ENCODE assay signal across 18 mouse cellular contexts in the genomic region with DNA sequence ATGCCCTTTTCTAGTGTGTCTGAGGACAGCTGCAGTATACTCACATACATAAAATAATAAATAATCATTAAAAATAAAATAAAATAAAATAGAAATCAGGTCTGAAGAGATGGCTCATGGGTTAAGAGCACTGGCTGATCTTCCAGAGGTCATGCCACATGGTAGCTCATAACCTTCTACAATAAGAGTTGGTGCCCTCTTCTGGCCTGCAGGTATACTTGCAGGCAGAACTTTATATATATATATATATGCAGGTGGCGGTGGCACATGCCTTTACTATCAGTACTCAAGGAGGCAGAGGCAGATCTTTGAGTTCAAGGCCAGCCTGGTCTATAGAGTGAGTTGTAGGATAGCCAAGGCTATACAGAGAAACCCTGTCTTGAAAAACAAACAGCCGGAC. TPM values are rescaled to one million over a fixed set of nuclear protein-coding genes. Genes with fewer than 3 reads are reported as not detected.
A peak's percentile ranks its signal among the peaks of the same experiment; 100 is the strongest.
DNase-seq lines count a peak whose midpoint lies in the region; ATAC-seq and TF ChIP-seq lines count a peak whose summit lies in the region.
"Had no signal": no experiment of that assay in that cellular context is flagged by ENCODE, and none has a peak within 500 bp of the region (broad histone marks: within the 10 kb centered on the region; RNA-seq: fewer than 3 reads in every experiment).

No protein-coding gene starts in this region.

- peak; percentile 18 for TF ChIP-seq RAD21 in MEL (IDR thresholded peaks at IDR 0.05; ENCODE audit: low read depth, low read length)

- H3K27me3 ChIP-seq in heart, adult 2 months (ENCODE audit: control insufficient read depth, insufficient read depth, low read length): no peaks in the 10 kb centered on the region
- no peaks in the 10 kb centered on the region for H3K27me3 ChIP-seq in lung, postnatal 0 days (replicated peaks; ENCODE audit: insufficient read depth, low read length)
- H3K27me3 ChIP-seq in MEL (ENCODE audit: control insufficient read depth in 1 of 2, insufficient read depth in 2 of 2, low read length in 2 of 2): peaks cover 13 to 15% of the 10 kb centered on the region in 2 experiments
- H3K27me3 ChIP-seq: heart, embryonic 12.5 days had no signal

- no peak for TF ChIP-seq POLR2A in heart, adult 2 months (IDR thresholded peaks at IDR 0.05; ENCODE audit: insufficient read depth, low read depth, low read length)
- TF ChIP-seq POLR2A in MEL (IDR thresholded peaks at IDR 0.05; ENCODE audit: control insufficient read depth in 1 of 2, insufficient read depth in 1 of 2, low read depth in 1 of 2, low read length in 2 of 2, poor library complexity in 1 of 2): no peak

- no peak overlapping the region for H3K9ac ChIP-seq in heart, adult 2 months (ENCODE audit: low read depth, low read length)
- H3K9ac ChIP-seq in lung, postnatal 0 days (replicated peaks; ENCODE audit: low read depth): no peak overlapping the region
- no peak overlapping the region for H3K9ac ChIP-seq in MEL (ENCODE audit: control insufficient read depth, low read depth, low read length, poor library complexity, severe bottlenecking)
- H3K9ac ChIP-seq: heart, embryonic 12.5 days had no signal

- H3K36me3 ChIP-seq in heart, adult 2 months (ENCODE audit: control insufficient read depth, insufficient read depth, low read length): no peaks in the 10 kb centered on the region
- H3K36me3 ChIP-seq in lung, postnatal 0 days (ENCODE audit: insufficient read depth, low read length): no peaks in the 10 kb centered on the region
- no peaks in the 10 kb centered on the region for H3K36me3 ChIP-seq in MEL (ENCODE audit: control insufficient read depth in 1 of 2, insufficient read depth in 2 of 2, low read length in 2 of 2)
- H3K36me3 ChIP-seq: heart, embryonic 12.5 days; limb, embryonic 10.5 days had no signal

- intact Hi-C loops in heart, adult 2 months (cut with DNase I): no loop called here
- intact Hi-C loops in heart, postnatal 14 days (cut with DNase I): no loop called here

- no peak overlapping the region for H3K4me3 ChIP-seq in heart, adult 2 months
- no peak overlapping the region for H3K4me3 ChIP-seq in lung, postnatal 0 days (ENCODE audit: low read depth, low read length)
- H3K4me3 ChIP-seq in MEL (ENCODE audit: control insufficient read depth in 1 of 2, insufficient read depth in 1 of 2, low read depth in 2 of 2, low read length in 2 of 2): no peak overlapping the region
- H3K4me3 ChIP-seq: heart, embryonic 12.5 days; limb, embryonic 10.5 days had no signal

- no peaks in the 10 kb centered on the region for H3K4me1 ChIP-seq in heart, adult 2 months (ENCODE audit: control insufficient read depth, insufficient read depth, low read length)
- no peaks in the 10 kb centered on the region; the same call in 1 of the 2 replicates for H3K4me1 ChIP-seq in lung, postnatal 0 days (ENCODE audit: insufficient read depth, low read depth, low read length)
- 0 out of 4 replicates have a peak, but pooled peaks cover 0 to 3% of the 10 kb centered on the region in 2 experiments for H3K4me1 ChIP-seq in MEL (ENCODE audit: control insufficient read depth in 1 of 2, insufficient read depth in 2 of 2, low read length in 2 of 2)

- WGBS in heart, adult 2 months: 86% methylated on average over 2 of the region's 2 CpGs
- WGBS in lung, postnatal 0 days: 82% methylated on average over 2 of the region's 2 CpGs

- H3K79me2 ChIP-seq in heart, adult 2 months (replicated peaks; ENCODE audit: control insufficient read depth, insufficient read depth, low read length): no peaks in the 10 kb centered on the region
- no peaks in the 10 kb centered on the region for H3K79me2 ChIP-seq in MEL (ENCODE audit: control insufficient read depth, insufficient read depth, low read length, poor library complexity)

- DNase-seq in heart, adult 2 months: no peak
- DNase-seq in heart, postnatal 14 days: no peak
- peak; percentile 36 for DNase-seq in lung, postnatal 0 days (ENCODE audit: low spot score)
- no peak for DNase-seq in lung, postnatal 36 days
- DNase-seq in MEL (ENCODE audit: low read depth, low spot score): peak; percentile 68
- DNase-seq in naive thymus-derived CD4-positive, alpha-beta T cell, adult 2 months (ENCODE audit: low read depth): peak; percentile 56
- no peak for DNase-seq in retina, embryonic 14.5 days (ENCODE audit: low spot score)
- DNase-seq in adrenal gland, postnatal 36 days: no peak
- DNase-seq: cerebellum, adult 8-10 months; lung, adult 2 months; retina, postnatal 1 day had no signal

- H3K9me3 ChIP-seq in lung, postnatal 0 days (ENCODE audit: low read length): no peaks in the 10 kb centered on the region
- H3K9me3 ChIP-seq in MEL (replicated peaks; ENCODE audit: insufficient read depth, low read length): no peaks in the 10 kb centered on the region
- H3K9me3 ChIP-seq: heart, embryonic 12.5 days; limb, embryonic 10.5 days had no signal

- H3K4me2 ChIP-seq in lung, postnatal 0 days (replicated peaks; ENCODE audit: low read depth, low read length): no peak overlapping the region
- H3K4me2 ChIP-seq: heart, embryonic 12.5 days; midbrain, embryonic 11.5 days had no signal

- TF ChIP-seq EP300 in heart, adult 2 months (IDR thresholded peaks at IDR 0.05; ENCODE audit: insufficient read depth, low read depth, low read length): no peak
- no peak for TF ChIP-seq EP300 in lung, postnatal 0 days (IDR thresholded peaks at IDR 0.05)
- TF ChIP-seq EP300 in MEL (IDR thresholded peaks at IDR 0.05; ENCODE audit: low read depth in 1 of 2, low read length in 2 of 2): no peak

- no peak overlapping the region for H3K27ac ChIP-seq in heart, adult 2 months
- H3K27ac ChIP-seq in lung, postnatal 0 days (ENCODE audit: low read length): no peak overlapping the region
- H3K27ac ChIP-seq in MEL (ENCODE audit: control insufficient read depth, low read depth, low read length): no peak overlapping the region
- H3K27ac ChIP-seq: limb, embryonic 10.5 days had no signal

- ATAC-seq in lung, postnatal 0 days: no peak

- peak; percentile 50 for TF ChIP-seq CTCF in heart, adult 2 months (IDR thresholded peaks at IDR 0.05)
- peak; percentile 25 for TF ChIP-seq CTCF in lung, postnatal 0 days (IDR thresholded peaks at IDR 0.05)
- TF ChIP-seq CTCF in MEL (IDR thresholded peaks at IDR 0.05 in 2 of 3, conservative IDR thresholded peaks at IDR 0.05 in 1 of 3; ENCODE audit: control insufficient read depth in 1 of 3, insufficient read depth in 1 of 3, low read depth in 2 of 3, low read length in 3 of 3, poor library complexity in 1 of 3, severe bottlenecking in 1 of 3): peak; percentile 8 to 40 (median 15); a peak in 2 of 6 replicates

TF ChIP-seq in MEL, 35 proteins besides CTCF, POLR2A, EP300 and RAD21:
- peak; percentile 81 for TF ChIP-seq MYC (IDR thresholded peaks at IDR 0.05; ENCODE audit: low read depth, low read length)
- peak; percentile 39; the same call in 1 of the 2 replicates for TF ChIP-seq SMC3 (IDR thresholded peaks at IDR 0.05; ENCODE audit: low read depth, low read length)
- no peak for TF ChIP-seq TBP (IDR thresholded peaks at IDR 0.05; ENCODE audit: low read depth, low read length)
TF ChIP-seq in MEL: peak in this region for 2.

RNA-seq across cellular contexts. Expression of gene Scimp, which starts 13.8 kb away (rescaled TPM):
- under 1 TPM; 0.27 to 0.70 TPM for total RNA-seq in heart, adult 2 months (2021)
- polyA plus RNA-seq in heart, adult 2 months (2012; rRNA removed): 0.84 and 1.00 TPM in 2 replicates
- under 1 TPM; 0.29 to 0.55 TPM for total RNA-seq in heart, postnatal 14 days (2021)
- polyA plus RNA-seq in lung, postnatal 0 days (2015; fragmentation: Nextera tagmentation; extraction: Ambion mirVana): 0.96 and 2.1 TPM in 2 replicates
- not detected in 2 replicates for total RNA-seq in MEL (2012; rRNA removed)
- not detected for polyA plus RNA-seq in MEL (2012; ENCODE audit: insufficient read depth in 1 of 2, insufficient read length in 2 of 2, low read depth in 1 of 2, low replicate concordance in 2 of 2, missing spikeins in 1 of 2)
- total RNA-seq in adrenal gland, postnatal 36 days (2021): 1 to 10 TPM; 1.2 to 1.3 TPM
- total RNA-seq: layer of hippocampus, postnatal 10 days had no signal
- polyA plus RNA-seq: embryonic facial prominence, embryonic 11.5 days; forebrain, embryonic 11.5 days; heart, embryonic 12.5 days; kidney, embryonic 14.5 days; midbrain, embryonic 11.5 days had no signal

RNA-seq across cellular contexts. Expression of gene Rabep1, which starts 18.4 kb away (rescaled TPM):
- total RNA-seq in heart, adult 2 months (2021): 10 to 100 TPM; 36.0 to 37.2 TPM
- polyA plus RNA-seq in heart, adult 2 months (2012; rRNA removed): 3.7 and 7.7 TPM in 2 replicates
- 10 to 100 TPM; 32.8 to 34.8 TPM for total RNA-seq in heart, postnatal 14 days (2021)
- polyA plus RNA-seq in lung, postnatal 0 days (2015; fragmentation: Nextera tagmentation; extraction: Ambion mirVana): 35.3 and 35.6 TPM in 2 replicates
- total RNA-seq in MEL (2012; rRNA removed): 34.3 and 35.6 TPM in 2 replicates
- polyA plus RNA-seq in MEL (2012; ENCODE audit: insufficient read depth in 1 of 2, insufficient read length in 2 of 2, low read depth in 1 of 2, low replicate concordance in 2 of 2, missing spikeins in 1 of 2): 10 to 100 TPM; 24.2 to 72.2 TPM
- total RNA-seq in adrenal gland, postnatal 36 days (2021): 100 to 1,000 TPM; 144 to 170 TPM

Comparison
In these comparisons a context has a peak if more than half of its experiments do, and no peak if none do; other contexts are left out.
1. DNase-seq: peak in lung, postnatal 0 days (single experiment), MEL (single experiment) and naive thymus-derived CD4-positive, alpha-beta T cell, adult 2 months (single experiment); none in heart, adult 2 months (0 of 2), heart, postnatal 14 days (0 of 2), lung, postnatal 36 days (single experiment), retina, embryonic 14.5 days (single experiment) and adrenal gland, postnatal 36 days (0 of 2).
2. Peak in every context shown above with its lines, with median percentiles within 50 percentile points of each other: CTCF ChIP-seq.